Mouse (Mus musculus): Measurements from ENCODE around the gene Ccdc34.

Ccdc34 gene

DNA sequence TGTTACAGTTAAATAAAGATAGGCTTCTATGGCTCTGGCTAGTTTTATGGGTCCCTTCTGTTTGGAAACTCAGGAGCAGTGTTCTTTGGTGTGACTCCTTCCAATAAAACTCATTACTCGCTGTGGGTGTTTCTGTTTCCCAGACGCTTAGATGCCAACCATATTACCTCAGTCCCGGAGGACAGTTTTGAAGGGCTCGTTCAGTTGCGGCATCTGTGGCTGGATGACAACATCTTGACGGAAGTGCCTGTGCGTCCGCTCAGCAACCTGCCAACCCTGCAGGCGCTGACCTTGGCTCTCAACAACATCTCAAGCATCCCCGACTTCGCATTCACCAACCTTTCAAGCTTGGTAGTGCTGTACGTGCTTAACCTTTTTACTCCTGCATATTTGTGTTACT is 21.2 kb upstream of the Ccdc34 start:
- DNase-seq (ENCODE audit: low spot score), result no peak

DNA sequence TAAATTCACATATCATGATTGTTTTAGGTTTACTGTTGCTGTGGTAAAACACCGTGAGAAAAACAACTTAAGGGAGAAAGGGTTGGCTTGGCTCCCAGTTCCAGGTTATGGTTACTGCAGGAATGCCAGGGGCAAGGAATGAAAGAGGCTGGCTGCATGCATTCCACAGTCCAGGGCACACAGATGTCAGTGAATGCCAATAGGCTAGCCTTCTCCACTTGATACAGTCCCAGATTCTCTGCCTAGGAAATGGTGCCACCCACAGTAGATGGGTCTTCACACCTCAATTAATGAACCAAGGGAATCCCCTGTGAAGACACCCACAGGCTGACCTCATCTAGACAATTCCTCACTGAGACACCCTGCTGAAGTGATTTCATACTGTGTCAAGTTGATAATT is 12.9 kb upstream of the Ccdc34 start:
- DNase-seq (ENCODE audit: low spot score), result no peak

DNA sequence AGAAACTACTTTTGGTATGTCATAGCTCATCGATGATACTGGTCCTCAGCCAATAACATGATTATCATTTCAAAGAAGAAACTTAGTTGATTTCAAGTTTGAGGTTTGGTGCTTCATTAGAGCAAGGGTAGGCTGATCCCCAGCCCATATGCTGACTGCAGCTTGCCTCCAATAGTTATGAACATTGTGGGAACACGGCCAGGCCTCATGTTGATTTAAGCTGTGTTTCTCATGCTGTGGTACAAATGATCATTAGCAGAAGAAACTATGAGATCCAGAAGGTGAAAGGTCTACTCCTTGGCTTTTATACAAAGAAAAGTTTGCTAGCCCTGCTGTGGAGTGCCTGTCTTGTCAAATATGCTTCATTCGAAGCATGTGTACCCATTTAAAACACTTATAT is 12.5 kb upstream of the Ccdc34 start:
- no peak for DNase-seq (ENCODE audit: low spot score)

DNA sequence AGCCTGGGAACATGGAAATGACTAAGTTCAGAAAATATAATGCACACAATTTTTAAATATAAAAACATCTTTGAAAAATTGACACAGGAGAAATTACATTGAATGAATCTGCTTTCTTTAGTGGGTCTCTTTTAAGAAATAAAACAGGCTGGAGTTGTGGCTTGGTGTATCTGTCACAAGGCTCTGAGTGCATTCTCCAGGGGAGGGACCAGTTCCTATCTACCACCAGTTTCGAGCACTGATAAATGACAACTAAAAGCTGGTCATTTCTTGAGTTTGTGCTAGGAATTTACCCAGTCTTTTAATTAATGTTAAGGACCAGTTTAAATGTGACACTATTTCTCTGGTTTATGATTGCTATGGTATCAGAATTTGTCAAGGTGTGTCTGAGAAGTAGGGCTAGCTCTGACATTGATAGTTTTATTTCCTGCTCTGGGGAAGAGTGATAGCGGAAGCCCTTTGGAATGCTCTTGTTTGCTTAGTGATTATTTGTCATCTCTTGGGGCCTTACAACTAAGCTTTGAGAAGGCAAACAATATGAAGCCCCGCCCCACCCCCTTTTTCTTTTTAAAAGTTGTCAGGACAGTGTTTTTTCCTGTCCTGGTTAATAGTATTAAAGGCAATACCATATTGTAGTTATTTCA is 11.9 kb upstream of the Ccdc34 start:
- no peak for DNase-seq (ENCODE audit: low spot score)

DNA sequence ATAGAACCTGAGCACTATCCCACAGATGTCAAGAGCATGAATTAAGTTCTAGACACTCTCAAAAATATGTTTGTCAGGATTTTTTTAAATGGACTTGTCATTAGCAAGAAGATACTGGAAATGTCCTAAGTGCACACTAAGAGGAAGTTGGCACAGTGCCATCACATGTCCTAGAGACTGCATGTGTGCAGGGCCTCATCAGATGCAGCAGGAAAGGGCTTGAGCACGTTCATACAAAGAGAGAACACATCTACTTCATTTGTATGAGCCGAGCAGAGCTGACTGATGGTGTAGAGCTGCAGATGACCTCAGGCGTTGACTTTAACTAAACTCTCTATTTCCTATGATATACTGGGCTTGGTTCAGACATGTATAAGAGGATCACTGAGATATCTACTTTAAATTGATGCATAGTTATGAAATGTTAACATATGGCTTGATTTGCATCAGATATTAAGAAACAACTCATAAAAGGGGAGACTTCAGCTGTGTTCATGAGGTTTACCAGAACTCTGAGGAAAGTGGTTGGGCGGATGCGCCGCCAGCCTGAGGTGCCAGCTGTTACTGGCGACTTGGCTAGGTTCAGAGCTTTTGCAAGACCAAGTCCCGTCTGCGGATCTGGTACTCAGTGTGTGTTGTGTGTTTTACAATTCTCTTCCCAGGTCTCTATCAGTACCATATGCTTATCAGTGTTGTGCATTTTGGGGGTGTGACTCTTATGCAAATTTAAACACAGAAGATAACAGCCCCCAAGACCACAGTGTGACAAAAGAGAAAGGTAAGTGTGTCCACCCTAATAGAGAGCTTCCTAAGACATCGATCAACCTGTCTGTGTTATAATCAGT is 10.0 kb upstream of the Ccdc34 start:
- DNase-seq (ENCODE audit: low spot score), result no peak

DNA sequence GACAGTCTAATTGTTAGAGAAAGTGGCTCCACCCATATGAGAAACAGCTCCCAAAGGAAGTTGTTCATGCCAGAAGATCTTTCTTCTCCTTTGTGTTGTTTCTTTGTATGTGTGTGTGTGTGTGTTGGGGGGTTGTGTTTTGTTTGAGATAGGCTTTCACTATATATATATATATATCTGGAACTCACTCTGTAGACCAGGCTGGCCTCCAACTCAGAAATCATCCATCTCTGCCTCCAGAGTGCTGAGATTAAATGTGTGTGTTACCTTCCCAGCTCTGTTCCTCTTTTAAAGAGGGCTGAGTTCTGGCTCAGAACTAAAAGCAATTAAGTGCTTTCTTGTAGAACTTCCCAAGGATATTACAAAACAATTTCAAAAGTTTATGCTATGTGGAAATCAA is 8.2 kb upstream of the Ccdc34 start:
- DNase-seq (ENCODE audit: low spot score), result no peak

DNA sequence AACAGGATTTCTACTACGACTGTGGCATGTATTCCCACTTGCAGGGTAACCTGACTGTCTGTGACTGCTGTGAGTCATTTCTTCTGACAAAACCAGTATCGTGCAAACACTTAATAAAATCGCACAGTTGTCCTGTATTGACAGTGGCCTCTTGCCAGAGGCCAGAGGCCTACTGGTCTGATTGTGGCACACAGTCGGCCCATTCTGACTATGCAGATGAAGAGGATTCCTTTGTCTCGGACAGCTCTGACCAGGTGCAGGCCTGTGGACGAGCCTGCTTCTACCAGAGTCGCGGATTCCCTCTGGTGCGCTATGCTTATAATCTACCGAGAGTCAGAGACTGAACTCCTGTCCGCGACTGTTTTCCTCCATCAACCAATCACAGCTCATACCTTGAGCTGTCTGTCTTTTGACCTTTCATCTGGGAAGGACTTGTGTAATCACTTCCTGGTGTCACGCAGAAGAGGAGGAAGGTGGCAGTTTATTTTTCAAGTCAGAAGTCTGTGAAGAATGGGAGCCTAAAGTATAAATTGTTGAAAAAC is 5.4 kb upstream of the Ccdc34 start:
- no peak for DNase-seq (ENCODE audit: low spot score)

DNA sequence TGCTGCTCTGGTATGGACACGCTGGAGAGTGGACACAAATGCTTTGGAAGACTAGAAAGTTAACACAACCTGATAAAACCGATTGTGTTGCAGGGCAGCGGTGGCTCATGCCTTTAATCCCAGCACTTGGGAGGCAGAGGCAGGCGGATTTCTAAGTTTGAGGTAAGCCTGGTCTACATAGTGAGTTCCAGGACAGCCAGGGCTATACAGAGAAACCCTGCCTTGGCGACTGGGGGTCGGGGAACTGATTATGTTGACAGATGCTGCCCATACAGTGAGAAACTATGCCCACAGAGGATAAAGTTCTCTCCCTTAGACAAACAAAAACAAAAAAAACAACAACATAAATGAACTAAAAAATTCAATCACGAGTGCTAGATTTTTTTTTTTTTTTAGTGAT is 530 bp upstream of the Ccdc34 start:
- DNase-seq (ENCODE audit: low spot score), result no peak

DNA sequence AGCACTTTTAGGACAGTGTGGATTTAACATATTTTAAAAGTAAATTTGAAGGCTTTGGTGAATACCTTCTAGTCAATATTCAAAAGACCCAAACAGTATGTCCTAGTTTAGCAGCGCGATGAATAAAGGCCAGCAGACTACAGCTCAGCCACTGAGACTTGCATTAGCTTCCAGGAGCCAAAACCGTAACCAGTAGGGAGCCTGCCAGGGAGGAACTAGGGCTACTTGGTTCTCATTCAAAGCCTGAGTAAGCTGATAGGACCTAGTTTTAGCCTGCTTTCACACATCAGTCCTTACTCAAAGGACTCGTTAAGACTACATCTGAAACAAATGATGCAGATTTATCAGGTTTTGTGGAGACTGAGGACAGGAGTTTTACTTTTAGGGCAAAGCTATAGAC is 2.0 kb downstream of the Ccdc34 start:
- no peak for DNase-seq (ENCODE audit: low spot score)

DNA sequence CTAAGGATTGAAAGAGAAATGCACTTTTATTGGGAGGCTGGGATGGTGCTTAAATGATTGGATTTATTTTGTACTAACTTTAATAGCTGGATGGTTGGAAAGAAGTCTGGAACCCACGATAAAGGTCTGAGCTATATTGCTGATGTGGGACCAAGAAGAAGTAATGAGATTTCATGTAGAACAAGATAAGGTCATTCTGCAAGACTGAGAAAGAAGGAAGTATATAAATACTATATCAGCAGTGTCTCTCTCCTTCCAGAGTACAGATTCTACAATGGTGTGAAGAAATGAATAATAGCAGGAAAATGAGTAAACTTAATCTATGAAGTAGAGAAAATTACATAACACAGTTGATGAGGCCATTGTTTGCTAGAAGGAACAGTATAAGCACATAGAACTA is 2.8 kb downstream of the Ccdc34 start:
- DNase-seq (ENCODE audit: low spot score), result no peak

DNA sequence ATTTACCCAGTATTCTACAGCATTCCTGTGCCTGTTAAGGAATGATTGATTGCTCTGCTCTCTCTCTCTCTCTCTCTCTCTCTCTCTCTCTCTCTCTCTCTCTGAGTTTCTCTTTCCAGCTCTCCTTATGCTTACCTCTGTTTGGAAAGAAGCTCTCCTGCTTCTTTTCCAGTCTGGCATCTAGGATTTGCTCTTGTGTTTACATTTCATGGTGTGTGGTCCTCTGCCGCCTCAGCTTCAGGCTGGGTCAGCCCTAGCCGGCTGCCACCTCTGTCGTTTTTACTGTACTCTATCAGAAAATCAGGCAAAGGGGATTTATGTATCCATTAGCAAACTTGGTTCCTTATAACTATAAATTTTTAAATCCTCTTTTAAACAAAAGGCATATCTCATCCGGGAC is 18.6 kb downstream of the Ccdc34 start:
- DNase-seq (ENCODE audit: low spot score), result peak; percentile 52

DNA sequence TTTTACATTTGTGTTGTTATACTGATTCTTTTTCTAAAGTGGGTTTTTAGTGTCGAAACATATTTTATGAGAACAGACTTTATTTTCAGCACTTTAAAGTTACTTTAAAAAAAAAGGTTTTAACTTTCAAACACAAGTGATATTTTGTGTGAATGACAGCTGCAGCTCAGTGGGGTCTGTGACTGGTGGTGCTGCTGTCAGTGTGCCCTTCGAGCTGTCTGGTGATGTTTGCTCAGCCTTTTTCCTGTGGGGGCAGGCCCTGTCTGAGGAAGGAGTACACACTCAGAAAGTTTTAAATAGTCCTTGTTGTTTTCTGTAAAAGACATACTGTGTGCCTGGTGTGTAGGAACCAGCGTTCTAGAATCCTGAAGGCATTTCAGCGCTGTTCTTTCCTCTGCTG is 19.0 kb downstream of the Ccdc34 start:
- DNase-seq (ENCODE audit: low spot score), result no peak

DNA sequence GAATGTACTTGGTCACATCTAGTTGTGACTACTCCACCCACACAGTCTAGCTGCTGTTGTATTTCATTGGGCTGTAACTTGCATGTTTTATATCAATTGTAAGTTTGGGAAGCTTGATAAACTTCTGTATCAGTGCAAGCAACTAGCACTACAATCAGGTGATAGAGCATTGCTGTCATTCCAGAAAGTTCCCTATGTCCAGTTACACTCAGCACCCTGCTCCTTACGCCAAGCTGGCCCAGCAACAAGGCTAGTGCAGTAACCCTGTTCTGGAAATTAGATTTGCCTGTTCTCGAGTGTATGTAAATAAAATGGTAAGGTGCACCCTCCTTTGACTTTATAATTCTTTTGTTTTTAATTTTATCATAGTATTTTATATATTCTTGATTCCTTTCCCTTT is 19.6 kb downstream of the Ccdc34 start:
- no peak for DNase-seq (ENCODE audit: low spot score)

DNA sequence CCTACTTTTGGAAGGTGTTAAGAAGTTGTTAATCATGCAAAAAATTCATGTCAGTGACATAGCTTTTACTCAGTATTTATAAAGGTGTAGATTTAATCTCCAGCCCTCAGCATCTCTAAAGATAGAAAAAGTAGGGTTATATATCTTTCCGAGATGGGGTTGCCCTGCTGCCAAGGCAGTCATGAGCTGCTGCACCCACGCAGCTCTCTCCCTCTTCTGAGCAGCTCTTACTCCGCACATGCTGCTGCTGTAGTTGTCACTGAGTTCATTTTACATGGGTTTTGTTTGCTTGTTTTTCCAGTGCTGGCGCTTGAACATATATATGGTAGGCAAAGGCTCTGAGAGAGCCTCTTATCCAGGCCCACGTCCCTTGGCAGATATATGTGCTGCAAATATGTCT is 20.7 kb downstream of the Ccdc34 start:
- no peak for DNase-seq (ENCODE audit: low spot score)

DNA sequence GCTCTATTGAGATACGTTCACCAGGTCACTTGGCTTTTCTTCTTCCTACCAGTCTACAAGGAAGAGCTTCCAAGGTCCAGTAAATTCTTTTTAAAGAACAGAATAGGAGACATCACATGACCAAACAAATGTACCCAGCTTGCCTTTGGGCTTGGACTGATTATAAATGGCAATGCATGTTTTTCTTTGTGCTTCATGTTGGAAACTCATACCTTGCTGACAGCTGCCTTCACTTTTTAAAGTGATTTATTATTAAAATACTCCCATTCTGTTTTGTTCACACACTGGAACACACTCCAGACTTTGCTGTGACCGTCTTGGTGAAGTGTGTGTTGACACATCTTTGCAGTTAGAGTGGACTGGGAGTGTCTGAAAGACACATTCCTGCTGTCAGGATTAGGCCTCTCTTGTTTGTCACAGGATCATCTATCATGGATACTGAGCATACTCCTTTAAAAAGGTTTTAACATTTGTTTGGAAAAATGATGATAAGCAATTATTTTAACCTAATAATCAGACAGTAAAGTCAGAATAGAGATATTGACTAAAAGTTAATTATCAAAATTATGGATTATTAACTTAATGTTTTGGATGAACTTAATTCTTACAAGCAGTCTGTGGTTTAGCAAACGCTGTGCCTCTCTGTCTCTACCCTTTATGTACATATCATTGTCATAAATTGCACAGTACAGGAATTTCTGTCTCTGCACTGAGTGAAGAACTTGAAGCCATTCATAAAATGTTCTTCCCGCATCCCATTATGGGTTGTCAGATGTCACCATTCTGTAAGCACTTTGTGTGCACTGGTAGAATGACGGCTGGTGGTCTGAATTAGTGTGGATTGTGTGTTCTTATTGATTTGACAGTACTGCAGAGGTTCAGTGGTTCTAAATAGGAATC is 25.5 kb downstream of the Ccdc34 start:
- DNase-seq (ENCODE audit: low spot score), result no peak

DNA sequence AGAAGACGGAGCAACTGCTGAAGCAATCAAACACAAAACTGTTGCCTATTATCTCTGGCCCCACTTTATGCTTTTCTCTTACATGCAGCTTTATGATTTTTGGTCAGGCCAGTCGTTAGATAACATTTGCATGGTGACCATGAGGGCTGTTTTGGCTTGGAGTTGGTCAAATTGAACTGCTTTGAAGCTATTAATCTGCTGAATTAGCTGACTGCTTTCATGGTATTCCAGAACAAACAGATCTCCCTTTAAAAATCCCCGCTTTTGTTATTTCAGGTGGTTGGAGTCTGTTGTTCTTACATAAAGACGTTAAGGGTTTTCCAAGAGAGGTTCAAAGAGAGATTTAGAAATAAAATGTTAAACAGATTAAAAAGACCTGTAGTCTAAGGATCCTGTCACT is 40.8 kb downstream of the Ccdc34 start:
- no peak for DNase-seq (ENCODE audit: low spot score)

DNA sequence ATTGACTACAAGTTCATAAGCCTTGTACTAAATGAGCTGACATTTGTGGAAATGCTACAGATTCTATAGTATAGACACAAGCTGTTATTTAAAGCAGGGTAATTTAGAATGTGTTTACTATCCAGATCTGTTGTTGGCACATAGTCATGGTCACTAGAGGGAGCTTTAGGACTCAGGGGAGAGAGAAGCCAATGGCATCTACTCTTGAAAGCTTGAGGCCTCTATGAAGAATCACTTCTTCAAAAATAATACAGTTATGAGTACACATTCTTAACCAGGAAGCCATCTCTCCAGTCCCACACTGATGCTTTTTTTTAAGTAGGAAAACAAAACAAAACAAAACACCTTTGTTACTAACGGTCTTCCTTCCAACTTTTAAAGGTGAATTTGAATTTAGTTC is 45.5 kb downstream of the Ccdc34 start:
- DNase-seq (ENCODE audit: low spot score), result no peak

DNA sequence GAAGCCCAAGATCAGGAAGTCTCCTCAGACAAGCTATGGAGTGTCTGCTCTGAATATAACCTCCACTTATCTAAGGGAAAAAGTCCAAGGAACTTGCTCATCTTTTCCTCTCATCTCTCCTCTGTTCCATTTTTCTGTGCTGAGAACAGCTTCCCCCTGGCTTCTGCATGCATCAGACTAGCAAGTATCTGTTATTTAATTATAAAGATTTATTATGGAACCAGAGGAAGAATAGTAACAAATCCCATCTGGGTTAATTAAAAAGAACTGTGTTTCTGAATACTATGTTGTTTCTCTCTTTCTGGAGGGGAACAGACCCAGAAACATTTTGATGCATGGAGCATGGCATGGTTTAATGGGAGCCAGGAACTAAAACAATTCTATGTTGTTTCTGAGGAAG is 51.3 kb downstream of the Ccdc34 start:
- no peak for DNase-seq (ENCODE audit: low spot score)

DNA sequence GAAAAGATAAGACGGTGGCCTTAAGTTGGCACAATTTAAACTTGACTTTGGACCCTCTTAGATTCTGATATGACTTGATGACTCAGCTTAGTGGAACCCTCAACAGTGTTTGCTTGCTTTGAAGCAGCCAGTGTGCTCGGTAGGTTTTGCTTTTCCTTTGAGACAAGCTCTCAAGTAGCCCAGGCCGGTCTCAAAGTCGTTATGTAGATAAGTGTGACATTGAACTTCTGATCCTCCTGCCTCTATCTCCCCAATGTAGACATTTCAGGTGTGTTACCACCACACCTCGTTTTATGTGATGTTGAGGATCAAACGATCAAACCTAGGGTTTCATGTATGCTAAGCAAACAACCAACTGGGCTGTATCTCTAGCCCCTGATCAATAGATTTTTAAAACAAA is 55.4 kb downstream of the Ccdc34 start:
- no peak for DNase-seq (ENCODE audit: low spot score)

DNA sequence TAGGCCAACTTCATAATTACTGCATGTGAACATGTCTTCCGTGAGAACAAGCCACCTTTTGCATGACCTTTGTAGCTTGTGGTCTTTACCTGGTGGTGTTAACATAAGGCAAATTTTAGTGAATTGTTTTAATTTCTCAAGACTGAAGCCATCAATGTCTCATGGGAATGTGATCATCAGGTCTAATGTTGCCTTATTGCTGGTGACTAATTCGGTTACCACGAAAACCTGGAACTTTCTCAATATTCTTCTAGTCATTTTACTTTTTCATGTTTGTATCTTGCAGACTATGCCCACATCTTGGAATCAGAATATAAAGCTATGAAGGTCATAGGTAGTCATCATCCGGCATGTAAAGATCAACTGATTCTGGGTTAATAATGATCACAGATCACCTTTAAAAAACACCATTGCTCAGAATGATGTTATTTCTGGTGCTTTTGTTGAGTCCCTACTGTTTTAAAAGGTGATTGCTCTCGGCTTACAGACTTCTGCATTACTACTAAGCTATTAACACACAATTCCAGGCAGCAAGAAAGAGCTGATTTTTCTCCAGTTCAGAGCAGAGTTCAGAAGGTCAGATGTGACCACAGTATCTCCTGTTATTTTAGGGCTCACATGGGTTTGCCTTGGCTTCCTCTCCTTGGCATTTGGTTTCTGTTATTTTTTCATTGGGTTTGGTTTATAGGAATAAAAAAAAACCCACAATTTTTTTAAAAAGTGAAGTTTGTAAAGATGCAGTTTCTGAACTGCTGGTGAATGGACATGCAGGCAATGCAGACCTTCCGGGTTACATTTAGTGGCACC is 57.2 kb downstream of the Ccdc34 start:
- no peak for DNase-seq (ENCODE audit: low spot score)

DNA sequence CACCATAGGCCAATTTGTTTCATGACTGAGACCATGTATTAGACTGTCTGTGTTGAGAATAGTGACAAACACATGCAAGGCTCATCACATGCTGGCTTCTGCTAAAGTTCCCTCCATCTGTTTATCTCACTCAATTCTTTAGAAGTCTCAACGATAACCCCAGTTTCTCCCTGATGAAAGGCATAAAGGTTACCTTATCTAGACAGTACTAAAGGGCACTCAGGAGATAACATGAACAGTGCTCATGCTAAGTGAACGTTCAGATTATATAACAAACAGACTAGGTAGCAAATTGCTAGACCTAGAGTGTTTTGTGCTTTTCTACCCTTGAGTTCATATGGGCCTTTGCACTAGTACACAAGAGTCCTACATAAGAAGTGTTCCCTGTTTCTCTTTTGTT is 59.6 kb downstream of the Ccdc34 start:
- DNase-seq (ENCODE audit: low spot score), result no peak

DNA sequence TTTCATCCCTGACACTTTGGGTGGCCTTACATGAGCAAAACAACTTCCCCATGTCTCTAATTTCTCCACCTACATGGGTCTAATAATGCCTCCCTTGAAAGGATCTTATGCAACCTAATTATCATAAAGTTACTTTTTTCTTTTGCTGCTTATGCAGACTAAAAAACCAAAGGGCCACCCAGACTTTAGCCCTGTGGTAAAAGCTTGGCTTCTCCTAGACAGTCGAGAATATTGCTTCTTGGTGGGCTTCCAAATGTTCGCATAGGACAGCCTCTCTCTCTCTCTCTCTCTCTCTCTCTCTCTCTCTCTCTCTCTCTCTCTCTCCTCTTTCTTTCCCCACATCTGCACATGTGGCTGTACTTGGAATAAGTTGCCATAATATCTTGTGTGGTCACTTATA is 60.0 kb downstream of the Ccdc34 start:
- DNase-seq (ENCODE audit: low spot score), result no peak

Measured in embryo, embryonic 10.5 days (tissue).